Mouse (Mus musculus): Measurements from ENCODE around the gene Shb.

DNA sequence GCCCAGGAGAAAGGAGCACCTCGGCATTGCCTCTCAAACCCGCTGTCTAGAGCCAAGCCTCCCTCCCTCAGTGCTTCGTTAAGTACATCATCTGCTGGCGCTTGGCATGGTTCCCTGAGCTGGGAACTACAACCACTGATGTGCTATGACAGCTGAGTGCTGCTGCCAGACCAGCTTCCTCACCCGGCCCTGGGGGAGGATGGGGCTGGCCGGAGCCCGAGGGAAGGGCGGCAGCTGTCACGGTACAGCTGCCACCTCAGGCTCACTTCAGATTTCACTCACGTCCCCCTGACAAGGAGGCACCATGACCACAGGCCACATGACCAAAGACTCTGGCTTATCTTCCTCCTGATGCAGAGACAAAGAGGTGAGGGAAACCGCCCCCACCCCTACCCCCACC, 59.1 kb downstream of the Shb start:
- TF ChIP-seq POLR2A (IDR thresholded peaks at IDR 0.05; ENCODE audit: low read depth, low read length): no peak
- no peak for TF ChIP-seq CTCF (IDR thresholded peaks at IDR 0.05; ENCODE audit: extremely low read depth, insufficient read length, insufficient replicate concordance, low read depth, low read length)

All from small intestine, adult 2 months (tissue).